Mouse (Mus musculus) brain, embryonic 18.5 days (tissue): ENCODE measurements around the gene Disp1.

Experiments
- DNase-seq: peaks from one replicate; pipeline ENCODE4 v3.0.0-alpha.2; 2012; ENCODE audit warnings: low read depth, low spot score

Gene Disp1

DNA sequence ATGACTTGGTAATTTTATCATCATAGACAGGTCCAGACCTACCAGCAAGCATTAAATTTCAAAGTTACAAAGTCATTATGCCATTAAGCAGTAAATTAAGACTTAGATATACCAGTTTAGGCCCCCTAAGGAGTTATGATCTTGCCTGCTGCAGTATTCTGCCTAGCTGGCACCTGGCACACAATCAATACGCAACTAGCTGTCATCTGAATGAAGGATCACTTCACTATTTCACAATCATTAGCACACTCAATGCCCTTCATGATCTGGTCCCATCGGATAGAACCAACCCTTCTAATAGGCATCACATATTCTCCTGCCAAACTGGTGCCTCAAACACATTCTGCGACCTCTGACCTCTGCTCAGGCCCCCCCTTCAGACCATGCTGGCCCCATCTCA lies 14.2 kb downstream of the Disp1 start:
- DNase-seq = no peak

DNA sequence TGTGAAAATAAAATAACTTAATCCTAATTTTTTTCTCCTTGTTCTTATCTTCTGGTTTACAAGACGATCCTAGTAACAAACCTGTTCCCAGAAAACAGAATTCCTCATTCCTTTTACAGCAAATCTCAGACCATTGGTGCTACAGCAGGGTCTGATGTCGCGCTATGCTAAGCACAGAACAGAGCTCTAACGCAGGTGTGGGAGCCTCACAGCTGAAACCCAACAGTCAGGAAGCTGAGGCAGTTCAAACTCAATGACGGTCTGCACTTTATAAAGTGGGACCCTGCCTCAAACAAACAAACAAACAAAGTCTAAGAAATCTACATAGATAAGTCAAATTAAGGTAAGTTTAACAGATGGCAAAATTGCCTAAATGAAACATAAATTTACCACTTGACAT lies 20.4 kb downstream of the Disp1 start:
- DNase-seq = no peak

GRCm38 (mm10) chr1:183194763-183195162 lies 26.6 kb downstream of the Disp1 start:
- DNase-seq = no peak

DNA sequence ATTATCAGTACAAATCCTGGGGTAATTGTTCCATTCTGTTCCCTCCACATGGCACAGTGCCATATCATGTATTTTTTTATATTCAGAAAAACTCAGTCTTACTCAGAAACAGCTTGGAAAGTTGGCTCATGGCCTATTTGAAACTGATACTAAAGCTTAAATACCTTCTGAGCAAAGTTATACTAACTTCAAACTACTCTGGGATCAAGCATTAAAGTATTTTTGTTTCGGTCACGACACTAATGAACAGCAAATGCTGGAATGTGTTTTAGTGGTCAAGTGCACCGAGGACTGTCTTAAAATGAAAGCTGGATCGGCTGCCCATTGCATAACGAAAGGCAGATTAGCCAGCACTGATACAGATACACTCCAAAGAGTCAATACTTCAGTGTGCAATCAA lies 27.2 kb downstream of the Disp1 start:
- DNase-seq = no peak

DNA sequence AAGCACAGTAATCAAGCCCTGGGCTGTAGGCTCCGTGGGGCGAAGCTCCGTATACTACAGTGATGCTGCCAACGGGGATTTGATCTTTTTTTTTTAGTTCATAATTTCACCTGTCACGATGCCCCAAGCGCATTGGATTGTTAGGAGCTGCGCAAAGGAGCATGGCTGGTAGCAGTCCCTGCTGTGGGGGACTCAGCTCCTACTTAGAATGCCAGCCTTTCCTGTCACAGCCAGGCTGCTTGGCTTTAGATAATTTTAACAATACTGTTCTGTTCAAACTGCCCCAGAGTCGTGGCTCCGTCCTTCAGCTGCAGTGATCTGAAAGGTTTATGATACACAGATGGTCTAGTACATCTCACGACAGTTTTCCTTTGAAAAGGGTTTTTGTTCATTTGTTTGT lies 29.9 kb downstream of the Disp1 start:
- DNase-seq = no peak

DNA sequence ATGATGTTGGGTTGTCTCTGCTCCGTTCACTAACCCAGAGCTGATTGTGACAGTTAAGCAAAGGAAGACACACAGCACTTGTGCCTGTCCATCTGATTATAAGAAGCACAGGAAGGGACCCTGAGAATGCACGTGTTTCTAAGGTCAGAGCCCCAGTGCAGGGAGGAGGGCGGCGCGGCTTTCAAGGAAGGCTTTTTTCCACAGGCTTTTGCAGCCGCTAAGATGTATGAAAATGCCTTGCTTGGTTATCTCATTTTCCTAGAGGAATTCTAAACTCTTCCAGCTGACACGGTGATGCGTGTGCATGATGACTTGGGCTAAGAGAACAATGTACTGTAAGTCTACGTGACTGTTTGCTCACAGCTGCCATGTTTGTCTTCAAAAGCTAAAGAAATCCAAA lies 30.9 kb downstream of the Disp1 start:
- no peak for DNase-seq

DNA sequence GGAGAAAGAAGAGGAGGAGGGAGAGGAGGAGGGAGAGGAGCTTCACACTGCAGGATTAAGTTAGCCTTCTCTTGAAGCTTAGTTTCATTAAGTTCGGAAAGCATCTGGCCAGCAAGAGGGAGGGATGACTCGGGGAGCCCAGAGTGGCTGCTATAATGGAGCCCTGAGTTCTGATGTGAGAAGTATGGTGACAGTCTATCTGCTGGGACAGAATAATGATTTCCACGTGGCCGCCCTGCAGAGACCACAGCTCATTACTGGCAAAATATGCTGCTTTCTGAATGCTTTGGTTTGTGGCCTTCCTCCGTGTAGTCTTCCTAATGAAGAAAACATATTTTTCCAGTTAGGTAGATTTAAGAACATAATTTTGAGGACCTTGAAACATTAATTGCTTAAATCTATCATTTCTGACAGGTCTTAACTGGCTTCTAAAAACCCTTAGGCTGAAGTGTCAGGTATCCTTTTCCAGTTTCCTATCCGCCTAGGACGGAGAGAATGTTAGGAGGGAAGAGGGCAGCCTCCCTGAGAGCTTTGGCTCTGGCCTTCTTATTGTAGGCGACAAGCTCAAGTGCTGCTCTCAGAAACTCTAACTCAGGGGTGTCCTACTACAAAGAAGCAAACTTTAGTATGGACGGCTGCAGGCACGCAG lies 32.2 kb downstream of the Disp1 start:
- no peak for DNase-seq

GRCm38 (mm10) chr1:183188115-183189013 lies 33.0 kb downstream of the Disp1 start:
- no peak for DNase-seq

GRCm38 (mm10) chr1:183185560-183185959 lies 35.8 kb downstream of the Disp1 start:
- no peak for DNase-seq

DNA sequence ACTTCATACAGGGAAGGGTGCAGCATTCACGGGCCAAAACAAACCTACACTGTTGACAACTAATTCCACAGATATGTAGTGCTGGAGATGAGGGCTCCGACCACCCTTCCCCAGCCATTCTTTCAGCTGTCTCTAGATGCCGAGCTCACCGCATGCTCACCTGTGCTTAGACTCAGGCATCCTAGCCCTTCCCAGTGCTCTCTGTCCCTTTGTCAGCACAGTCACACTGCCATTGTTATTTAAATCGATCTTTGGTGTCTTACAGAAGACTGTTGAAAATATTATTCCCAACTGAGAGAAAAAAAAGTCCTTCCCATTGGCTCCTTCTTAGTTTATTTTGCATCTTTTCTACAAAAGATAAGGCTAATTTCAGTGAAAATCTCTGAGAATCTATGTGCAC lies 36.6 kb downstream of the Disp1 start:
- no peak for DNase-seq

DNA sequence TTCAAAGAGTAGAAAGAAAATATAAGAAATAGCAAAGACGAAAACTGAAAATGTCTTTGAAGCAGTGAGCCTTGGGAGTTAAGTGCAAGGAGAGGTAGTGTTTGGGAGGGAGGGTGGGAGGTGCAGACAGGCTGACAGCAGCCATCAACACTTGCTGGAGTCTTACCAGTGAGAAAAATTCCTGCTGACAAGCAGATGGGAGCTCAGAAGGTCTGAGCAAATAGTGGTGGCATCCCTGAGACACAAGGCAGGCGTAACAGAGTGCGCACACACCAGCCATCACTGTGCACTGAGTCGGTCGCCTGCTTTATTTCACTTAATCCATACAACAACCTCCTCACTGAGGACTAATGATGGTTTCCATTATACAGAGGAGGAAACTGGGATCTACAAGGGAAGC lies 37.8 kb downstream of the Disp1 start:
- no peak for DNase-seq

- DNase-seq = no peak
Observed at GRCm38 (mm10) chr1:183182641-183183414, 38.5 kb downstream of the Disp1 start.

DNA sequence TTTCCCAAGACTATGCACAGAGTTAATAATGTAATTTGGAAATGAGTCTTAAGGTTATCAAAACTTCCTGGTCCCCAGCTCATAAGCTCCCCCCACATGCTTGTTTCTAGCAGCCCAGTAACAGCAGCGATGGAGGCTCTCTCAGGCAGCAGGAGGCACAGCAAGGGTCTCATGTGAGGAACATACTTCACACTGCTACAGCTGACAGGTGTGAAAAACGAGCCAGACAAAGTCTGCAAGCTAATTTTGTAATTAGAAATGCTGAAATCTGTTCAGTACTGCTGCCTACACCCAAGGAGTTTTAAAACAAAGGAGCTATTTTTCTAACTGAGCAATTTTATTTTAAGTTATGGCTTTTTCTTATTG lies 40.3 kb downstream of the Disp1 start:
- peak; percentile 50 for DNase-seq

DNA sequence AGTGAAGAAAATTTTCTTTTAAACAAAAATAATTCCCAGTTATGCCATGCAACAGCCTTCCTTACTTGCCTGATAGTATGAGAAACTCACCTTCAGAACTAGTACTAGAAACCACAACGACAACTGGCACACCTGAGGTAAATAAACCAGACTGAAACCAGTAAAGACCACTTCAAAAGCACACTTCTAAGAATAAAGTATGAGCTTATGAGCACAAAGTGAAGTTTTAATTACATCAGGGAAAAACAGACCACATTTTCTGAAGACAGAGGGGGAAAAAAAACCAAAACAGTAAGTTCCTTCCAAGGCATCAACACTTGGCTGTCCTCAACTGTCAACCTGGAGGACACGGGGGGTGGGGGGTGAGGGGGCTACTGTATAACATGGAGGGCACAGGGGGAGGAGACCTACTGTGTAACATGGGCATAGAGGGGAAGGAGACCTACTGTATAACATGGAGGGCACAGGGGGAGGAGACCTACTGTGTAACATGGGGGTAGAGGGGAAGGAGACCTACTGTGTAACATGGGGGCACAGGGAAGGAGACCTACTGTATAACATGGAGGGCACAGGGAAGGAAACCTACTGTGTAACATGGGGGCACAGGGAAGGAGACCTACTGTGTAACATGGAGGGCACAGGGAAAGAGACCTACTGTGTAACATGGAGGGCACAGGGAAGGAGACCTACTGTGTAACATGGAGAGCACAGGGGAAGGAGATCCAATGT lies 40.9 kb downstream of the Disp1 start:
- no peak for DNase-seq

DNA sequence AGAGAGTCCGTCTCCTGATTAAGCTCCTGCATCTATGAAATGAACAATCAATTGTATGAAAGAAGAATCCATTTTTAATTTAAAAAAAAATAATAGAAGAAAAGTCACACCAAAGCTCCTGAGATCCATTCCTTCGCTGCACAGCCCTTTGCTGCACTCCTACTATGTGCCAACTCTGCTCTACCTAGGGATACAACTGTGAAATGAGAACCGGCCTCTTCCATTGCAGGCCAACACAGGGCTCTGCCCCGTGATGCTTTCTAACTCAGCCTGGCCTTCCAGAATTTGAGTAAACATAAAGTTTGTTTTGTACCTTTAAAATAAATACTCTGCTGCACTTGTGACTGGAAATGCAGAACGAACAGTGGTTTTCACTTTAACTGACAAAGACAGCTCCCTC lies 42.0 kb downstream of the Disp1 start:
- no peak for DNase-seq

DNA sequence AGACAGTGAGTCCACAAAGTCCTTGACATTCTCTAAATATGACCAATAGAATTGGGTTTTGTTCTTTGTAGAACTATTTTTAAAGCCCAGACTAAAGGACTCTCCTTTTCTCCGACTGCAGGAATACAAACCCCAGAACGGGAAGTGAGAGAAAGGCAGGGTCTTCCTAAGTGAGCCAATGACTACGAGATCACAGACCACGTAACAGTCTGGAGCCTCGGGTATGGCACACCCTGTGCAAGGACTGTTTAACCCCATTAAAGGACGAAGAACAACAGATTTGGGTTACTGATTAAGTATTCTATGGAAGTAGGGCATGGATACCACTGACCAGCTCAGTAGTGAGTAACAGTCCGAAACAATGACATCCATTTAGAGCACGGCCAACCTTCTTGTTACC lies 46.1 kb downstream of the Disp1 start:
- DNase-seq = no peak

- DNase-seq = no peak
Observed at GRCm38 (mm10) chr1:183171095-183171494, 50.2 kb downstream of the Disp1 start.

DNA sequence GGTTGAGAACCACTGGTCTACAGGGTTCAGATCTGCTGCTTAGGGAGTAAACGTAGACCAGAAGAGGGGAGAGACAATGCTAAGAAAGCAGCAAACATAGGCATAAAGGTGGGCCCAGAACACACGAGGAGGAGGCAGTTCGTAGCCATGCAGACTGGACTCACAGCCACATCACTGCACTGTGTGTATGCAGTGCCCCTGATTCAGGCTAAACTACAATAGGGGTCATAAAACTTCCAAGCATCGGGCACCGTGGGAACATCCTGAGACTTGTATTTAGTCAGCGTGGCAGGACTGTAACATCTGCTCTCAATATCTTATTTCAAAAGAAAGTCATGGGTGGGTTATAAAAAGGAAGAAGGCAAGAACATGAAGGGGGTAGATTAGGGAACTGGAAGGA lies 52.9 kb downstream of the Disp1 start:
- DNase-seq = no peak

DNA sequence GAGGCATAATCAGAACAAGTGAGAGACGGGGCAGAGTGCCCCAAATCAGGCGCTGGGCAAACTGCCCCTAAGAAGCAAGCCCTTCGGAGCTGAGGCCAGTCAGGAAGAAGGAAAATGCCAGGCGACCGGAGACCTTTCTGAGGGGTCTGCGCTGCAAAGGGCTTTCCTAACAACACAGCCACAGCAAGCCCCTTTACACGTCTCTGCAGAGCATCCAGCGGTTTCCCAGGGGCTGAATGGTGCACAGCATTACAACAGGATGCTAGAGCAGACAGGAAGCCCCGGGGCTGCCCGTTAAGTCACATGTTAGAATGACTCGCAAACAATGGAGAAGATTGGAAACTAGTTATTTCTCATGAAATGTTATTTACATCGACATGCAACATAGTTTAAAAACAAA lies 53.5 kb downstream of the Disp1 start:
- no peak for DNase-seq

DNA sequence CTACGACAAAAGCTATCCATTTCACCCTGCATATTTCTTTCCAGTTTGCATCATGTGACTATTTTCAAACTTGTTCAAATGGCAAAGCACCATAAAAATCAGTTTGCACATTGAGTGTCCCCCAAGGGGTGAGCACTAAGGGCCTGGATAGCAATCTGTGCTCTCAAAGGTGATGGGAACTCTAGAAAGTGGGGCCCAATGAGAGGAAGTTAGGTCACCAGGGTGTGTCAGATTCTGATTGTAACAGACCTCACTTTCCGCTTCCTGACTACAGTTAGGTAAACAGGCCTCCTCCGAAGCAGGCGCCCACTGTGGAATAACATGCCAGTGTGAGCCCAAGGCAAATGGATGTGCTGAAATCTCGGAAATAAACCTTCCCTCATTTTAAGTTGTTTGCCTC lies 54.6 kb downstream of the Disp1 start:
- no peak for DNase-seq

DNA sequence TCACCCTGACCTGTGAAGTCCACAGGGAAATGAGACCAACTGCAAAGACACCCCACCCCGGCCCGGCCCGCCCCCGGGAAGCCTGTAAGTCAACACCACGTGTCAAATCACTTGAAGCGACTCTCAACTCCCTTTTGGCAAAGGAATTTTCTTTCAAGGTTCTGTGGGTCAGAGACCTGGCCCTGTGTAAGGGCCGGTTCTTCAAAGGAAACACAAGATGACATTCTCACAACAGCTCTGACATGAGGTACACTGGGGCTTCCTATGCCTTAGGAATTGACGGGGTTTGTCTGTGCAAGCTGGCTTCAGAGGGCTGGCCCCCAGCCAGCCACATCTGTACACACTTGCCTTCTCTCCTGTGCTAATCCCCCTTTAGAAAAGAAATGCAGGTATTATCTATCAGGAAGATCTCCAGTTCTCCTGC lies 56.7 kb downstream of the Disp1 start:
- DNase-seq = no peak

DNA sequence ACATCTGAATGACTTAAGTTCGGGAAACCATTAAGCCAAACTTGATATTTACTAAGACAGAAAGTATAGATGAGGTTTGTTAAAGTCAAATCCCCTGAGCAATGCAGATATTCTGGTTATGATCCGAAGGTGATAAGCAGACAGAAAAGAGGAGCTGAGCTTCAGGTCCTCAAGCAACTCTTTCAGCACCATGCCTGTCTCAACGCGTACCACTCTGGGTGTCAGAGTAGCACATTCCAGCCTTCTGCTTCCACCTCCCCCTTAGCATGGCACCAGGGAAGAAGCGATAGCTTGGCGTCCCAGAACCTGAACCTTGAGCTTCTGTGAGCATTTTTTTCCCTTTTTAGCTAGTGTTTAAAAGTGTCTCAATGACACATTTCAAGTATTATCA lies 57.1 kb downstream of the Disp1 start:
- no peak for DNase-seq
